Mouse (Mus musculus) midbrain, embryonic 11.5 days (tissue): ENCODE measurements around the gene Sp1. TPM values are rescaled to one million over a fixed set of nuclear protein-coding genes. Genes with fewer than 3 reads are reported as not detected.
A peak's percentile ranks its signal among the peaks of the same experiment; 100 is the strongest.

Experiments used
- ATAC-seq: fragments of 200-750 bp; cut with Nextera tagmentation; 2 replicates; pipeline ENCODE4 v1.8.0; 2017; ENCODE audit warnings: moderate TSS enrichment, moderate library complexity; ENCODE audit not compliant: low FRiP score
- DNase-seq: peaks from one replicate; pipeline ENCODE4 v3.0.0; 2015; ENCODE audit warnings: low spot score; ENCODE audit errors: missing footprints
- H3K27ac ChIP-seq: fragments of 300-500 bp; sonication (generic); 2 replicates; pipeline ENCODE4 v1.5.1; 2014; ENCODE audit warnings: low read depth, low read length
- H3K27me3 ChIP-seq: fragments of 300-500 bp; sonication (generic); 2 replicates; pipeline ENCODE4 v1.6.1; 2014; ENCODE audit warnings: mild to moderate bottlenecking, low read length, moderate library complexity, mixed read lengths; ENCODE audit not compliant: control insufficient read depth, insufficient read depth
- H3K36me3 ChIP-seq: fragments of 300-500 bp; sonication (generic); 2 replicates; pipeline ENCODE4 v1.6.1; 2014; ENCODE audit warnings: mild to moderate bottlenecking, low read length, moderate library complexity, mixed read lengths; ENCODE audit not compliant: control insufficient read depth, insufficient read depth
- H3K4me1 ChIP-seq: fragments of 300-500 bp; sonication (generic); 2 replicates; pipeline ENCODE4 v1.6.1; 2014; ENCODE audit warnings: low read length; ENCODE audit not compliant: control insufficient read depth, insufficient read depth
- H3K4me2 ChIP-seq: fragments of 300-500 bp; sonication (generic); 2 replicates; pipeline ENCODE4 v1.6.1; 2014; ENCODE audit warnings: mild to moderate bottlenecking, moderate library complexity
- H3K4me3 ChIP-seq: fragments of 300-500 bp; sonication (generic); 2 replicates; pipeline ENCODE4 v1.5.1; 2014; ENCODE audit warnings: low read depth, low read length
- H3K9ac ChIP-seq: fragments of 300-500 bp; sonication (generic); 2 replicates; pipeline ENCODE4 v1.6.1; 2014; ENCODE audit warnings: low read length
- H3K9me3 ChIP-seq: fragments of 300-500 bp; sonication (generic); 2 replicates; pipeline ENCODE4 v1.6.1; 2016; ENCODE audit warnings: low read length; ENCODE audit not compliant: control insufficient read depth
- WGBS: fragments of 180-500 bp; shearing (Covaris S2); extraction: QIAGEN DNeasy Blood & Tissue Kit; methylation state at CpG from one replicate; pipeline ENCODE4 v1.1.7; 2014; 5-methylcytosine and 5-hydroxymethylcytosine counted together
- polyA plus RNA-seq: library from polyadenylated mRNA; unstranded; fragments of >200 nt; fragmentation: Nextera tagmentation; extraction: Ambion mirVana; gene quantifications from 2 replicates; pipeline ENCODE4 v1.2.1, GENCODE M21; 2014

Gene Sp1
- polyA plus RNA-seq, 1 experiment from 2014 or later, result 11.2 TPM

- Histone ChIP-seq H3K9me3 (no peaks in the 10 kb centered on the region), H3K36me3 (no peaks in the 10 kb centered on the region), H3K4me3 (no peak overlapping the region), H3K27ac (no peak overlapping the region), H3K4me2 (no peak overlapping the region), H3K4me1 (peaks cover 9% of the 10 kb centered on the region), H3K9ac (no peak overlapping the region), H3K27me3 (peaks cover 4% of the 10 kb centered on the region; the same call in 1 of the 2 replicates)
- 29% methylated on average over 2 of the region's 2 CpGs for WGBS
- ATAC-seq (no peak), DNase-seq (no peak)
Observed at GRCm38 (mm10) chr15:102392520-102392919, 13.4 kb upstream of the Sp1 start.

DNA sequence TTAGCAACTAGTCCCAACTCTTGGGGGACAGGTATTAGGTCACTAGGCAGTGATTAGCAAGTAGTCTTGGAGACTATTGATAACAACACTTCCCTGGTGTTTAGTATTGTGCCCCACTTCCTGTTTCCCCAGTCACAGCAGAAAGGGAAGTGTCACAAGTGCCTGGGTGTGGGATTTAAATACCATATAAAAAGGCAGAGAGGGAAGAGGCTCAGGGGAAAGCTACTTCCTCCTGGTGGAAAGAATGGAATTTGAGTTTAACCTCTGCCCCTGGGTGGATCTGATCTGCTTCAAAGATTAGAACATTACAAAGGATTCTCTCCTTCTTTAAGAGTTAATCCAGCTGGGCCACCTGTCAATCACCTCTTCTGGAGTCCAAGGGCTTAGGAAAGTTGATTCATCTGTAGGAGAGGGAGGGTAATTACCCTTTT is 12.3 kb upstream of the Sp1 start:
- H3K4me3 ChIP-seq, result no peak overlapping the region
- no peaks in the 10 kb centered on the region for H3K9me3 ChIP-seq
- no peak overlapping the region for H3K9ac ChIP-seq
- H3K4me2 ChIP-seq, result no peak overlapping the region
- no peak overlapping the region for H3K27ac ChIP-seq
- H3K4me1 ChIP-seq, result peaks cover 10% of the 10 kb centered on the region
- H3K36me3 ChIP-seq, result no peaks in the 10 kb centered on the region
- DNase-seq (peak; percentile 89), ATAC-seq (no peak)
- H3K27me3 ChIP-seq, result peaks cover 6% of the 10 kb centered on the region; the same call in 1 of the 2 replicates

GRCm38 (mm10) chr15:102395061-102395460 is 10.9 kb upstream of the Sp1 start:
- H3K4me2 ChIP-seq, result no peak overlapping the region
- no peak overlapping the region for H3K9ac ChIP-seq
- no peaks in the 10 kb centered on the region for H3K9me3 ChIP-seq
- H3K4me1 ChIP-seq, result peaks cover 21% of the 10 kb centered on the region
- DNase-seq (no peak), ATAC-seq (no peak)
- H3K27me3 ChIP-seq, result peaks cover 6% of the 10 kb centered on the region; the same call in 1 of the 2 replicates
- H3K36me3 ChIP-seq, result no peaks in the 10 kb centered on the region
- no peak overlapping the region for H3K4me3 ChIP-seq
- WGBS, result 5% methylated on average over 3 of the region's 3 CpGs
- no peak overlapping the region for H3K27ac ChIP-seq

- DNase-seq (no peak), ATAC-seq (no peak)
- 14% methylated on average over 5 of the region's 5 CpGs for WGBS
- H3K27ac ChIP-seq, result no peak overlapping the region
- no peak overlapping the region for H3K4me2 ChIP-seq
- peaks cover 6% of the 10 kb centered on the region; the same call in 1 of the 2 replicates for H3K27me3 ChIP-seq
- H3K4me3 ChIP-seq, result no peak overlapping the region
- no peaks in the 10 kb centered on the region for H3K9me3 ChIP-seq
- peaks cover 17% of the 10 kb centered on the region for H3K4me1 ChIP-seq
- no peak overlapping the region for H3K9ac ChIP-seq
- H3K36me3 ChIP-seq, result no peaks in the 10 kb centered on the region
Observed at GRCm38 (mm10) chr15:102398629-102399028, 7.3 kb upstream of the Sp1 start.

DNA sequence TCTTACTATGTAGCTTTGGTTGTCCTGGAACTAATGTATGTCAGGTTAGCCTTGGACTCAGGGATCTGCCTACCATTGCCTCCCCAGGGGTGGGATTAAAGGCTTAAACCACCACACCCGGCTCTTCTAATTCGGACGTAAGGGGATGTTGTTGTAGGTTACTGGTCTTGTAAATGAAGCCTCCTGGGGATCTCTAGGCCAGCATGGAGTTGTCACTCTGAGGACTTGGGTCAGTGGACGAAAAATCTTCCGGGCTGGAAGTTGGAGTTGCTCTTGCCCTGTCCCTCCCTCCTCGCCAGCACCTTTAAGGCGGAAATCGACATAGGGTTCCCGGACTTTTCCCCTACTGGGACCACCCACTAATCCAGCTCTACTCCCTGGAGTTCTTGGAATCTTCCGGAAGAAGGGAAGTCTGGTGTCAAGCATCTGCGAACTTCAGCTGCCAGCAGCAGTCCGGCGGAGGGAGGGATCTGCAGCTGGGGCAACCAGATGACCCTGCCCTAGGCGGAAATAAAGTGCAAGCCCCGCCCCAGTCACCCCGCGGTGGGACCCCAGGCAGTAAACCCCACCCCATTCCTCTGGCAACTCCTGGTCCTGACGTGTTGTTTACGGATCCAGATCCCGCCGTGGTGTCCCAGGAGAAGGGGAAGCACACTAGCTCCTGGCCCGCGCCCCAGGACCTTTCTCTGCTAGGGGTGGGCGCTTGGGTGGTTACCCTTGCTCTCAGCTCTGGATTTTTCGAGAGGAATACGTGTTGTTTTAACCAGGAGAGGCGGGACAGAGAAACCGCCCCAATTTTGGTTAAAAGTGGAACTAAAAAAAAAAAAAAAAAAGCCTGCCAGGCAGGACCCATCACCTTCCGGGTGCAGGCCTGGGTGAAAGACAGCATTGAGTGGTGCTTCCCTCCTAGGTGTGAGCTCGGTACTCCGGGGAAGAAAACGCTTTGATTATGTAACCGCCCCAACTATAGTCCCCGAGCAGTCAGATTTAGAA is 6.4 kb upstream of the Sp1 start:
- ATAC-seq (peak; percentile 80), DNase-seq (peak; percentile 95)
- Histone ChIP-seq H3K9ac (peak overlapping the region; percentile 64), H3K27ac (no peak overlapping the region; the same call in 1 of the 2 replicates), H3K36me3 (no peaks in the 10 kb centered on the region), H3K27me3 (peaks cover 6% of the 10 kb centered on the region; the same call in 1 of the 2 replicates), H3K4me3 (peak overlapping the region; percentile 34), H3K9me3 (no peaks in the 10 kb centered on the region), H3K4me1 (peaks cover 15% of the 10 kb centered on the region), H3K4me2 (peak overlapping the region; percentile 70)
- WGBS, result 4% methylated on average over 34 of the region's 34 CpGs

DNA sequence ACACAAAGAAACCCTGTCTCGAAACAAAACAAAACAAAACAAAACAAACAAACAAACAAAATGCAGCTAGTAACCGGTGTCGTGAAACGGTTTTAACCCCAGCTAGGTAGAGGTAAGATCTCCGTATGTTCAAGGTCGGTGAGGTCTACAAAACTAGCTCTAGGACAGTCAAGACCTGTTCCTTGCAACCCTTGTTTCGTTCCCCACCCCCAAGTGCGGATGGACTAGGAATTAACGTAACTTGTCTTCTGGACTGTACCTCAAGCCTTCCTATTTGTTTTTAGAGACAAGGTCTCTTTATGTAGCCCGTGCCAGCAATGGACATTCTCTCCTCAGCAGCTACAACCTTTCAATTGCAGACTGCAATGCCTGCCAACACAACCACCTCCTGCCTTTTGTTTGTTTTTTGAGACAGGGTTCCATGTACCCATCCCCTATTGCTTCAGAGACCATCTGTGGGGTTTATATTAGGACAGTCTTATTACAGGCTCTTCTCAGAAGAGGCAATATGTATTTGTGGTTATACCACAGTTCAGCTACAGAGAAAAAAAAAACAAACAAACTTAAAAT is 5.4 kb upstream of the Sp1 start:
- H3K9ac ChIP-seq, result no peak overlapping the region; the same call in 1 of the 2 replicates
- H3K27me3 ChIP-seq, result peaks cover 6% of the 10 kb centered on the region; the same call in 1 of the 2 replicates
- no peak overlapping the region for H3K4me2 ChIP-seq
- peaks cover 15% of the 10 kb centered on the region for H3K4me1 ChIP-seq
- 77% methylated on average over 10 of the region's 10 CpGs for WGBS
- no peak for ATAC-seq
- no peaks in the 10 kb centered on the region for H3K9me3 ChIP-seq
- H3K27ac ChIP-seq, result no peak overlapping the region
- DNase-seq, result no peak
- H3K36me3 ChIP-seq, result no peaks in the 10 kb centered on the region
- H3K4me3 ChIP-seq, result no peak overlapping the region

DNA sequence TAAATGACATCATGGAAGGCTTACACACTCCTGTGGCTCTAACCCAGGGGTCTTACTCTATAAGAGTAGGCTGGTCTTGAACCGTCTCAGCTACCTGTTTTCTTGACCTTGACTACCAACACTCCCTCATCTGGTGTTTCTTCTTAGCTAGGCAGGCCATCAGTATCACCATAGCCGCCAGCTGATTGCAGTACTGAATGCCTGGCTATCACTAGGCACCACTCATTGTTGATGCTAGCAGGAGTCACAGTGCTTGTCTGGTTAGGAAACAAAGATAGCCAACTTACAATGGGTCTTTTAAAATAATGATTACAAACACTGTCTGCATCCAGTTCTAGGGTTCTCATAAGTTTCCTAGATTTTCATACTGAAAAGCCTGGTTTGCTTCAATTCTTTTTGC is 4.7 kb upstream of the Sp1 start:
- no peak for ATAC-seq
- Histone ChIP-seq H3K4me3 (no peak overlapping the region), H3K9me3 (no peaks in the 10 kb centered on the region), H3K27ac (no peak overlapping the region), H3K9ac (no peak overlapping the region), H3K27me3 (peaks cover 3% of the 10 kb centered on the region; the same call in 1 of the 2 replicates), H3K36me3 (no peaks in the 10 kb centered on the region), H3K4me2 (no peak overlapping the region), H3K4me1 (peaks cover 15% of the 10 kb centered on the region)
- 74% methylated on average over 2 of the region's 2 CpGs for WGBS
- no peak for DNase-seq

DNA sequence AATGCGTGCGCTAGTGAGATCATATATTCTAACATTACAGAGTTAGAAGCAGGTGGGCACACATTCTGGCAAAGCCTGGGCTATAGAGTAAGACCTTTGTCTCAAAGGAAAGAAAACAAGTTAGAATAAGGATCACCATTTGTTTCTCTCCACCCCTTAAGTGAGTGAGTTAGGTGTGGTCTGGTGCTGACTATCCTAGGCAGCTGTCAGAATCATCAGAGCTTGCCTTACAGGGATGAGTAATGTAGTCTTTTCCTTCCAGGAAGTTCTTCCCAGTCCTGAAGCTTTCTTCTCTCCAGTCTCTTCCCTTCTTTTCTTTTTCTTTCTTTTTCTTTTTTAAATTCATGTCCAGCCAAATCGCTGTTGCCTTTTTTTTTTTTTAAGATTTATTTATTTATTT is 3.7 kb upstream of the Sp1 start:
- no peaks in the 10 kb centered on the region for H3K9me3 ChIP-seq
- H3K9ac ChIP-seq, result no peak overlapping the region
- 96% methylated on average over 3 of the region's 3 CpGs for WGBS
- H3K36me3 ChIP-seq, result no peaks in the 10 kb centered on the region
- peaks cover 18% of the 10 kb centered on the region for H3K4me1 ChIP-seq
- no peak overlapping the region for H3K4me2 ChIP-seq
- no peak overlapping the region for H3K27ac ChIP-seq
- H3K27me3 ChIP-seq, result peaks cover 3% of the 10 kb centered on the region; the same call in 1 of the 2 replicates
- ATAC-seq (no peak), DNase-seq (no peak)
- H3K4me3 ChIP-seq, result no peak overlapping the region
